Mouse (Mus musculus): ENCODE results near the gene Vnn3. TPM values are rescaled to one million over a fixed set of nuclear protein-coding genes. Genes with fewer than 3 reads are reported as not detected.

Gene Vnn3
- not detected for total RNA-seq (2021)

DNA sequence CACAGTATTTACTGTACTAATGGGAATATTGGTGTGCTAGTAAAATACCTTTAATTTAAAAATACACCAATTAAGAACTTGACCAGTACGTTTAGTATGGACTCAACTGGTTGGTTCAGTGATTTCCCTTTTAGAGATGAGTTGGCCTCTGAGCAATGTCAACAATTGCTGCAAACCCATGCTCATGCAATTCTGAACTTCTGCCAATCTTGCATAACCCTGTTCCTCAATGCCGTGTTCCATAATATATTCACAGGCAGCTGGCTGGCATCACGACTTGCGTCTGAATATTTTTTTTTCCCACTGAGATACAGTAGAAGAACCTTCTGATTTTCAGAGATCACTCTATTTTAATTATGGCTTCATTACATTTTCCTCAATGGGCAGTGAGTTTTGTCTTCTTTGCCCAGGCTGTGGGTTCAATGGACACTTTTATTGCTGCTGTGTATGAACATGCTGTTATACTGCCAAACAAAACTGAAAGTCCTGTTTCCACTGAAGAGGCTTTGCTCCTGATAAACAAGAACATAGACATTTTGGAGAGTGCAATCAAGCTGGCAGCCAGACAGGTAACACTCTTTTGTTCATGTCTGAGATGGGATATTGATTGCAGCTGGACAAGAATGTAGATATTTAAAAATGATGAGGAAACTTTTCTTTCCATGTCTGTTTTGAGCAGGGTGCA, at the start of gene Vnn3:
Gene Vnn3 (plus strand): TSS at position 235 of the 685 bp plus-strand sequence.
- no peak for DNase-seq

DNA sequence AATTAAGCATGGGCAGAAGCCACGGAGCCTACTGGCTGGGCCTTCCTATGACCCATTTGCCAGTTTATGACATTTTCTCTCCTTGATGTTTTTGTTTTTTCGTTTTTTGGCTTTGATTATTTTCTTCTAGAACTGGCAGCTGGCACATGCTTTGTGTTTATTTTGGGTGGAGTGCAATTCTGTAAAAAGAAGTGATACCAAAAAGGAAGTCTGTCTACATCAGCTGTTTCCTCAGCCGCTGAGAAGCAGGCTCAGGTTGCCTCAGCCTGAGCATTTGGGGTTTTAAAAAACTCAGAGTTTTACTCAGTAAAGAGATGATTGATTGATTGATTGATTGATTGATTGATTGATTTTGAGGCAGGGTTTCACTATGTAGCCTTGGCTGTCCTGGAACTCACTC, 48.4 kb upstream of the Vnn3 start:
- intact Hi-C loops (cut with DNase I) = no loop called here

More for the DNA sequence above, at the start of gene Vnn3:
- intact Hi-C loops (cut with DNase I) = no loop called here

DNA sequence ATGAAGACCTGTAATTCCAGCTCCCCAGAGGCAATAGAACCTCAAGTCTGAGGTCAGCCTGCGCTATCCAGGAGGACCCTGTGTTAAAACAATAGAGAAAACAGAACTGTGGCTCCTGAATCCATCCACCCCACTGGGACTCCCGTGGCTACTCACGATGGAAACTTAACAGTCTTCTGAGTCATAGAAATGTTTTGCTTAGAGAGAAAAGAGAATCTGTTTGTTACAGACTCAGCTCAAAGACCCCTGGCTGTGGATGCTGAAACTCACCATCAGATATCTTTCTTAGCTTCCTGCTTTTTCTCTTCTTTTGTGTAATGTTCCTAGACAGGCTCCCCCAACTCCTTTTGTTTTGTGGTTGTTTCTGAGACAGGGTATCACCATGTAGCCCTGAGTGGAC, 46.6 kb upstream of the Vnn3 start:
- intact Hi-C loops (cut with DNase I) = no loop called here
- DNase-seq = no peak

More for the DNA sequence above, 48.4 kb upstream of the Vnn3 start:
- no peak for DNase-seq

DNA sequence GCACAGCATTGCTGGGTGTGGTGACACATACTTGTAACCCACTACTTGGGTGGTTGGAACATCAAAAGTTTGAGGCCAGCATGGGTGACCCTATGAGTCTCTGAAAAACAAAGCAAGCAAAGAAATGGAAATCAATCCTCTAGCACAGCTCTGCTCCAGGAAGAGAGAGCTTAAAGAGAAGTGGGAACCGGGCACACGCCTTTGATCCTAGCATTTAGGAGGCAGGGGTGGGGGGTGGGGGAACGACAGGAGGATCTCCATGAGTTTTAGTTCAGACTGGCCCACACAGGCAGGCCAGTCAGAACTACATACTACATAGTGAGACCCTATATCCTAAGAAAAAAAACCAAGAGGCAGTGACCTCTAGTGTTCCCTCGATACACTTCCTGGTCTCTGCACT, 45.1 kb upstream of the Vnn3 start:
- intact Hi-C loops (cut with DNase I) = no loop called here
- DNase-seq = no peak

- peak; percentile 52 to 83 for DNase-seq
- intact Hi-C loops (cut with DNase I) = loop anchor here (10.0 kb wide), 1 partner anchor 493 kb away; no protein-coding TSS in a partner anchor
Measured at GRCm38 (mm10) chr10:23811635-23812437, 39.4 kb upstream of the Vnn3 start.

DNA sequence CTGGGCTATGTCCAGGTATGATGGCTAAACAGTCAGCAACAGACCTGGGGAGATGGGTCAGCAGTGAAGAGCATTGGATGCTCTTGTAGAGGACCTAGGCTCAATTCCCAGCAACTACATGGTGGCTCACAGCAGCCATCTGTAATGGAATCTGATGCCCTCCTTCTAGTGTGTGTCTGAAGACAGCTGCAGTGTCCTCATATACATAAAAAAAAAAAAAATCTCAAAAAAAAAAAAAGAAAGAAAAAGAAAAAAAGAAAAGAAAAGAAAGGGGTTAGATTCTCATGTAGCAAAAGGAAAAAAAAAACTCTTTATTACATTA, 38.9 kb upstream of the Vnn3 start:
- DNase-seq = no peak
- intact Hi-C loops (cut with DNase I) = loop anchor here (10.0 kb wide), 1 partner anchor 492 kb away; no protein-coding TSS in a partner anchor

DNA sequence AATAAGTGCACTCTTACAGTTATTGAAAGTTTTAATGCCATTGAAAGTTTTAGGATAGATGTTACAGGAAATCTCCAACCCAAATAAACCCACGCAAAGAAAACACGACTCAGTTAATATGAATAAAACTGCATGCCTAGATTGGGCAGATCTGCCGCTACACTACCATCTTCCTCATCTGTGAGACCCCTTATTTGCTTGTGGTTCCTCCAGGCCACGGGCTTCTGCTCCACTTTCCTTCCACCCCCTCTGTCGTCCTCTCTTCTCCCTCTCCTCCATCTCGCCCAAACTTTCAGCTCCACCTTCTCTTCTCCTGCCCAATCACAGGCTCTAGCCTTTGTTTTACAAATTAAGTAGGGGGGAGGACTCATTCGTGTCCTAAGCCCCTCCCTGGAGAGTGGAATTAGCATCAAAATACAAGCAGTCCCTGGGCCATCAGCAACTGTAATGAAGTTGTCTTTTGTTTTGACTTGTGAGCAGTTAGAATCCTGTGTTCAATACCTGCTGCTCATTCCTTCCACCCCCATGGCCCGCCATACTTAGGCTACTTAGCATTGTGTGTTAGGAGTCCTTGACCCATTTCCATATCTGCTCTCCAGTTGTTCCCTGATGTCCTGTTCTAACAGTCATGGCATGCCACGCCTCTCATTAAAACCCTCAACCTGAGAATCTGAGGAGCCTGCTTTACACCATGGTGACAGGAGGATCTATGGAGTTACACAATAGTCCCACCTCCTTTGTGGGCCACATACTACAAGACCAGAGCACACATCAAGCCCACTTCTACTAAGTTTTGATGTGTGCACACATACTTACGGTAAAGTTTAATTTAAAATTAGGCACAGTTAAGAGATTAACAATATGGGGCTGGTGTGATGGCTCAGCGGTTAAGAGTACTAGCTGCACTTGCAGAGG, 38.2 kb upstream of the Vnn3 start:
- intact Hi-C loops (cut with DNase I) = loop anchor here (10.0 kb wide), 1 partner anchor 492 kb away; no protein-coding TSS in a partner anchor
- DNase-seq = no peak

DNA sequence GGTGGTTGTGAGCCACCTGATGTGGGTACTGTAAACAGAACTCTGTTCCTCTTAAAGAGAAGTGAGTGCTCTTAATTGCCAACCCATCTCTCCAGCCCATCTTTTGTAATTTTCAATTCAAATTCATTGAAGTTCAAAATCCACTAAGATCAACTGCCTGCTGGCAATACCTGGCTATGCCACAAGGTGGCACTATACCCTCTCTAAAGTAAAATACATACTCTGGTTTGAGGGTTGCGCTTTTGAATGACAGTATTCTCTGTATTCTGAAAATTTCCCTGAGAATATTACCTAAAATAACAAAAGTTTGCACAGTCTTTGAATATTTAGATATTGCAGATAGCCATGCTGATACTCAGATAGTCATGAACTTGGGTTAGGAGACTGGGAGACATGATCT, 36.1 kb upstream of the Vnn3 start:
- DNase-seq = peak; percentile 74 to 87
- intact Hi-C loops (cut with DNase I) = loop anchor here (2.0 to 10.0 kb wide), 4 partner anchors 162 to 490 kb away; no protein-coding TSS in a partner anchor

- DNase-seq = no peak
- intact Hi-C loops (cut with DNase I) = loop anchor here (1.0 to 10.0 kb wide), 4 partner anchors 161 to 489 kb away; no protein-coding TSS in a partner anchor
Measured at GRCm38 (mm10) chr10:23816241-23816640, 35.0 kb upstream of the Vnn3 start.

- intact Hi-C loops (cut with DNase I) = no loop called here
- no peak for DNase-seq
Measured at GRCm38 (mm10) chr10:23826516-23826915, 24.7 kb upstream of the Vnn3 start.

GRCm38 (mm10) chr10:23836003-23836964, 15.0 kb upstream of the Vnn3 start:
- intact Hi-C loops (cut with DNase I) = no loop called here
- DNase-seq = peak; percentile 19 to 30

GRCm38 (mm10) chr10:23837115-23837514, 14.1 kb upstream of the Vnn3 start:
- intact Hi-C loops (cut with DNase I) = no loop called here
- no peak for DNase-seq

DNA sequence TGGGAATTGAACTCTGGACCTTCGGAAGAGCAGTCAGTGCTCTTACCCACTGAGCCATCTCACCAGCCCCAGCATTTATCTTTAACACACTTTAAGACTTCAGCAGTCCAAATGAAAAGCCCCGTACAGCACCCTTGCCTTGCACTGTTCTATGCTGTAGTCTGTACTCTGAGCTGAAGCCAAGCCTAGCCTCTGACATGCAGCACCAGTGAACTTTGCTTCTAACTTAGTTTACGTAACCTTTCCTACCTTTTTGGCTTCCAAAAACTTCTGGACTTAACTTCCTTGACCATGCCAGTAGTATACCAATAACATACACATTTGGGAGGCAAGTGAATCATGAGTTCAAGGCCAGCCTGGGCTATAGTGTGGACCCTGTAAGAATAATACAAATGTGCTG, 12.4 kb upstream of the Vnn3 start:
- intact Hi-C loops (cut with DNase I) = no loop called here
- no peak for DNase-seq

DNA sequence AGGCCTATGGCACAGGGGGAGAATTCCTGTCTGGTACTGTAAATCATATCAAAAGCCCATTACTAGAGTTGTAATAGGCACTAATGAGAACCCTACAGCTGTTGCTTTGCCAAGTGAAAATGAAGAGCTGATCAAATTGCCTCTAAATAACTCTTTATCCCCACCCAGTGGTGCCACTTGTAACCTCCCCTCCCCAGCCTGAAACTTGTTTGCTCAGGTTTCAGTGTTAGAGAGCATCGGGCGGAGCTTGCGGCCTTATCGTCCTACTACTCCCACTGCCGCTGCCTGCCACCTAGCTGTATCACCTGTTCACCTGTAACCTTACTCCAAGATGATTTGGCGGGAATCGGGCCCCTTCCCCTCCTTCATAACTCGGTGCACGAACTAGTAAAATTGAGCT, 11.9 kb upstream of the Vnn3 start:
- no peak for DNase-seq
- intact Hi-C loops (cut with DNase I) = no loop called here

GRCm38 (mm10) chr10:23840496-23840895, 10.8 kb upstream of the Vnn3 start:
- intact Hi-C loops (cut with DNase I) = no loop called here
- DNase-seq = no peak

- no peak for DNase-seq
- intact Hi-C loops (cut with DNase I) = no loop called here
Measured at GRCm38 (mm10) chr10:23852096-23852495, 834 bp downstream of the Vnn3 start.

DNA sequence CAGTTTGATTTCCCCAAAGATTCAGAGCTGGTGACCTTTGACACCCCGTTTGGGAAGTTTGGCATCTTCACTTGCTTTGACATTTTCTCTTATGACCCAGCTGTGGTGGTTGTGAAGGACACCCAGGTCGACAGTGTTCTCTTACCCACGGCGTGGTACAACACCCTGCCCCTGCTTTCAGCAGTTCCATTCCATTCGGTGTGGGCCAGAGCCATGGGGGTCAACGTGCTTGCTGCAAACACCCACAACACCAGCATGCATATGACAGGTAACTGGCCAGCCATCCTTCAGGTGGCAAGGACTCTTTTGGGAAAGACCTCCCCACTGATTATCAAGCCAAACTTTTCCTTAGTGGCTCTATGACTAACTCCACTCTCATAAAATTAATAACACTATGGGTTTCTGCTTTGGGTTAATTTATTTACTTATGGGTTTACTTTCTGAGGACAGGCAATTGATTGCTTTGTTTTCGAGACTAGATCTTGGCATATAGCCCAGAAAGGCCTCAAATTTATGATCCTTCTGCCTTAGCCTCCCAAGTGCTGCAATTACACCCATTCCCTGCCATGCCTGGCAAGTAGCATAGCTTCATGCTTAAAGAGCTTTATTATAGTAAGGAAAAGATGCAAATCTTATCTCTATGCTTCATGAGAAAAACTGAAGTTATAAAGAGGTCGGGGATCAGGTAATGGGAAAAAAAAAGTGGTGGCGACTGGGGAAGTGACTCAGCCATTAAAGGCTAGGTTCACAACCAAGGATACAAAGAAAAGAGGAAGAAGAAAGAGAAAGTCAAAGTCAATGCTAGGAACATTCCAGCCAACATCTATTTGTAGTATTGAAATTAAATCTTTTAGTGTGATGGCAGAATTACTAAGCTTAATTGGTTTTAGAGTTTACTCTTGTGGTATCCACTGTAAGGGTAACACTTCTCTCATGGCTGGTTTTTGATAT, 13.4 kb downstream of the Vnn3 start:
- no peak for DNase-seq
- intact Hi-C loops (cut with DNase I) = no loop called here

DNA sequence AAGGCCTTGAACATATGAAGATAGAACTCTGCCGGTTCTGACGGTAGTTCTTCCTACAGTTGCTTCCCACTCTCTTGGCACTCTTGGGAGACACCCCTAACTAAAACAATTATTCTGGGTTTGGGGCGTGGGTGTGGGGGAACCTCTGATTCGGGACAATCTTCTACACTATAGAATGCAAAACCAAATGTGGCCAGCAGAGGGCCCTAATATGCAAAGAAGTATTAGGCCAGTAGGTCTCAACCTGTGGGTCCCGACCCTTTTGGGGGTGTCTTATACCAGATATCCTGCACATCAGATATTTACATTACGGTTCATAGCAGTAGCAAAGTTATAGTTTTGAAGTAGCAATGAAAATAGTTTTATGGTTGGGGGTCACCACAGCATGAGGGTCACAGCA, 29.4 kb downstream of the Vnn3 start:
- DNase-seq = peak in 1 of 2 experiments; percentile 20
- intact Hi-C loops (cut with DNase I) = no loop called here

GRCm38 (mm10) chr10:23884910-23885309, 33.6 kb downstream of the Vnn3 start:
- DNase-seq = no peak
- intact Hi-C loops (cut with DNase I) = no loop called here
